Mouse (Mus musculus): Measurements from ENCODE around the gene Iqck. TPM values are rescaled to one million over a fixed set of nuclear protein-coding genes. Genes with fewer than 3 reads are reported as not detected.

Gene Iqck
- total and polyA plus RNA-seq, 3 experiments: 0.39 to 0.68 (median 0.62) TPM

DNA sequence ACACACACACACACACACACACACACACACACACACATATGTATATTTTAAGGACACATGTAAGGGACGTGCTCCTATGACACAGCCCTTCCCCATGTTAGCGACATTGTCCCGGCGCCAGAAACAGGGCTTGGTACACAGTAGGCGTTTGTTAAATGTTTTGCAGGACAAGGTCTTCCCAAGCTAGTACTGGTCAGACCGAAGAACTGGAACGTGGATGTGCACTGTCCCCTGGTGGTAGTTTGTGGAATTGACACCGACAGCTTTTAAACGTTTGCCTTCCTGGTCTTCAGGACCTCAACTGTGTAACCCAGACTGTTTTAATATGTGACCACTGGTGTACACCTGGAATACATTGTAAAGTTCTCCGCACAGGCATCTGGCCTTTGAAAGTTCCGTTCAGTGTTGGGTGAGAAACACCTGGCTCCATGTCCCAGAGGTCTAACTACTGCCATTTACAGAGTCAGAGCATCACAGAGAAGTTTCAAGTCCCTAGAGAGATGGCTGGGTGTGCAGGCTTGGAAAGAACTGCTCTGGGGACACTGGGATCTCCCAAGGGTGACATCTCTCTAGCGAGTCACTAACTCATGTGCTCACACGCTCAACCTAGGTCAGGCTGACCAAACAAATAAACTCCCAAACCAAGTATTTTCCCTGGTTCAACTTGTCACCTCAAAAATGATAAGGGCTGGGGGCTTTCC, 140.7 kb downstream of the Iqck start:
- H3K4me1 ChIP-seq (ENCODE audit: control insufficient read depth in 1 of 2, insufficient read depth in 2 of 2): peaks cover 0 to 7% of the 10 kb centered on the region in 2 experiments; a peak in 1 of 4 replicates
- in situ Hi-C loops (cut with MboI; ENCODE audit: low pct_ligation_motif_present, low pct_unique_long_range_greater_than_20kb, low sequenced_read_pairs): loop anchor here (10.0 kb wide), 1 partner anchor 141 kb away; the partner anchor contains the start of genes Iqck and Knop1
- dilution Hi-C loops (cut with MboI; ENCODE audit: extremely low pct_ligation_motif_present, extremely low pct_unique_long_range_greater_than_20kb, low sequenced_read_pairs): no loop called here
- H3K27ac ChIP-seq (ENCODE audit: insufficient read depth, low read depth): no peak overlapping the region
- no peak overlapping the region for H3K4me3 ChIP-seq (replicated peaks in 1 of 3; ENCODE audit: low read depth in 2 of 3, low read length in 2 of 3, poor library complexity in 1 of 3)
- H3K79me2 ChIP-seq (replicated peaks; ENCODE audit: control insufficient read depth, extremely low read depth, insufficient read depth, poor library complexity, severe bottlenecking): no peaks in the 10 kb centered on the region
- no peaks in the 10 kb centered on the region for H3K36me3 ChIP-seq (replicated peaks in 1 of 2; ENCODE audit: control insufficient read depth in 1 of 2, insufficient read depth in 1 of 2, low read length in 1 of 2)
- H3K4me2 ChIP-seq (ENCODE audit: insufficient read depth, low read depth, poor library complexity, severe bottlenecking): no peak overlapping the region
- TF ChIP-seq ETS1 (conservative IDR thresholded peaks at IDR 0.05; ENCODE audit: low read depth, low read length) (no peak), BHLHE40 (IDR thresholded peaks at IDR 0.05; ENCODE audit: low read depth, low read length) (no peak), NRF1 (IDR thresholded peaks at IDR 0.05; ENCODE audit: low read depth, low read length) (no peak), PAX5 (IDR thresholded peaks at IDR 0.05; ENCODE audit: low read length) (no peak), HCFC1 (IDR thresholded peaks at IDR 0.05; ENCODE audit: low read depth, low read length) (no peak), CTCF (conservative IDR thresholded peaks at IDR 0.05 in 1 of 2, IDR thresholded peaks at IDR 0.05 in 1 of 2; ENCODE audit: low read depth in 2 of 2, low read length in 2 of 2) (peak; percentile 96 to 100), MAX (IDR thresholded peaks at IDR 0.05; ENCODE audit: low read length) (no peak), MAFK (IDR thresholded peaks at IDR 0.05; ENCODE audit: insufficient replicate concordance, low read length) (no peak), ELF1 (IDR thresholded peaks at IDR 0.05; ENCODE audit: low read depth, low read length) (no peak), ZMIZ1 (IDR thresholded peaks at IDR 0.05; ENCODE audit: low read depth, low read length) (no peak), CHD1 (IDR thresholded peaks at IDR 0.05; ENCODE audit: low read depth, low read length) (no peak), RAD21 (IDR thresholded peaks at IDR 0.05; ENCODE audit: low read depth, low read length) (peak; percentile 98), ZC3H11A (IDR thresholded peaks at IDR 0.05; ENCODE audit: low read depth, low read length) (peak; percentile 67), SMC3 (IDR thresholded peaks at IDR 0.05; ENCODE audit: low read depth, low read length) (peak; percentile 97)
- peaks cover 27% of the 10 kb centered on the region for H3K27me3 ChIP-seq (replicated peaks)
- peaks cover 4% of the 10 kb centered on the region for H3K9me3 ChIP-seq (replicated peaks; ENCODE audit: low read length)
- peak; percentile 72 for DNase-seq (ENCODE audit: extremely low read depth)
- no peak overlapping the region for H3K9ac ChIP-seq (ENCODE audit: insufficient read depth, low read depth)

- Histone ChIP-seq H3K4me2 (ENCODE audit: insufficient read depth, low read depth, poor library complexity, severe bottlenecking) (no peak overlapping the region), H3K9ac (ENCODE audit: insufficient read depth, low read depth) (no peak overlapping the region), H3K27ac (ENCODE audit: insufficient read depth, low read depth) (no peak overlapping the region), H3K4me1 (ENCODE audit: control insufficient read depth in 1 of 2, insufficient read depth in 2 of 2) (no peaks in the 10 kb centered on the region), H3K27me3 (replicated peaks) (peaks cover 57% of the 10 kb centered on the region), H3K4me3 (replicated peaks in 1 of 3; ENCODE audit: low read depth in 2 of 3, low read length in 2 of 3, poor library complexity in 1 of 3) (no peak overlapping the region), H3K36me3 (replicated peaks in 1 of 2; ENCODE audit: control insufficient read depth in 1 of 2, insufficient read depth in 1 of 2, low read length in 1 of 2) (no peaks in the 10 kb centered on the region), H3K79me2 (replicated peaks; ENCODE audit: control insufficient read depth, extremely low read depth, insufficient read depth, poor library complexity, severe bottlenecking) (no peaks in the 10 kb centered on the region), H3K9me3 (replicated peaks; ENCODE audit: low read length) (no peaks in the 10 kb centered on the region)
- DNase-seq (ENCODE audit: extremely low read depth): no peak
- in situ Hi-C loops (cut with MboI; ENCODE audit: low pct_ligation_motif_present, low pct_unique_long_range_greater_than_20kb, low sequenced_read_pairs): loop anchor here (10.0 kb wide), 1 partner anchor 145 kb away; the partner anchor contains the start of genes Iqck and Knop1
- TF ChIP-seq IRF4 (IDR thresholded peaks at IDR 0.05; ENCODE audit: low read depth, low read length) (no peak), ZKSCAN1 (IDR thresholded peaks at IDR 0.05; ENCODE audit: borderline replicate concordance, low read depth, low read length) (no peak)
- dilution Hi-C loops (cut with MboI; ENCODE audit: extremely low pct_ligation_motif_present, extremely low pct_unique_long_range_greater_than_20kb, low sequenced_read_pairs): no loop called here
Measured at GRCm38 (mm10) chr7:118999857-119000256, 144.3 kb downstream of the Iqck start.
